Mouse (Mus musculus): ENCODE measurements at regions not wholly inside any gene's neighbourhood (a gene's known extent, or its start where the extent isn't known, plus 50 kb on each side); places are given as distances from the start of the nearest gene placed in this dataset.

DNA sequence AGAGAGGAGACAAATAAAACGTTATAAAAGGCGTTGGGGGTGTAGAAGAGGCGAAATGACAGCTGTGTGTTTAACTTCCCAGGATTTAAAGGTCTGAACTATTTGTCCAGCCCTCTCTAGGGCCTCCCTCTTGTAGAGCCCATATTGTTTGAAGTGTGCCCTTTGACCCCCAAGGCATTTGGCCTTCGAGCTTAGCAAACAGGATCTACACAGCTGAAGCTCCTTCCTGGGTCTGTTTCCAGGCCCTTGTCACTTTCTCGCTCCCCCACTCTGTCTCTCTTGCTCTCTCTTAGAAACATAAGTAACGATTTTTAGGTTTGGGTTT is 61.7 kb upstream of the Ankrd28 start:
- TF ChIP-seq GATA1 (IDR thresholded peaks at IDR 0.05; ENCODE audit: borderline replicate concordance, low read length), result no peak
- TF ChIP-seq FLI1 (IDR thresholded peaks at IDR 0.05; ENCODE audit: low read length), result no peak
